Mouse (Mus musculus) gastrocnemius, postnatal 25 days (tissue): Measurements from ENCODE around the gene Wbp2nl. TPM values are rescaled to one million over a fixed set of nuclear protein-coding genes. Genes with fewer than 3 reads are reported as not detected.

ENCODE experiments used
- DNase-seq: peaks from one replicate; pipeline ENCODE4 v3.0.0; 2022
- long read RNA-seq, 2 experiments: library from polyadenylated mRNA; stranded (forward); transcript quantifications; one replicate each; pipeline ENCODE4 v2.0.0; 2021
- total RNA-seq, 2 experiments: library from RNA; stranded (reverse); gene quantifications; 1 replicate in 1 of 2; 2 replicates in 1 of 2; pipeline ENCODE4 v1.2.3; 2021

The Wbp2nl gene
- not detected for total RNA-seq
- long read RNA-seq, experiment 1, result 0 reads
- long read RNA-seq, experiment 2, result 0 reads

GRCm38 (mm10) chr15:82298764-82299561, at the start of gene Wbp2nl:
Gene Wbp2nl, plus strand, starts transcription at chr15:82298954.
- no peak for DNase-seq

GRCm38 (mm10) chr15:82251579-82251978, 47.2 kb upstream of the Wbp2nl start:
- no peak for DNase-seq

GRCm38 (mm10) chr15:82252097-82252496, 46.7 kb upstream of the Wbp2nl start, which contains the start of gene 1500009C09Rik:
Gene 1500009C09Rik, plus strand, starts transcription at chr15:82252397.
- DNase-seq, result no peak

GRCm38 (mm10) chr15:82255248-82255647, 43.5 kb upstream of the Wbp2nl start:
- DNase-seq, result no peak

GRCm38 (mm10) chr15:82255944-82256383, 42.8 kb upstream of the Wbp2nl start:
- DNase-seq, result no peak

- DNase-seq, result no peak
Measured at GRCm38 (mm10) chr15:82259510-82259909, 39.2 kb upstream of the Wbp2nl start.

GRCm38 (mm10) chr15:82266356-82266755, 32.4 kb upstream of the Wbp2nl start:
- DNase-seq, result no peak

GRCm38 (mm10) chr15:82268185-82268584, 30.6 kb upstream of the Wbp2nl start:
- DNase-seq, result no peak

- DNase-seq, result no peak
Measured at GRCm38 (mm10) chr15:82268783-82269182, 30.0 kb upstream of the Wbp2nl start.

GRCm38 (mm10) chr15:82271201-82271600, 27.6 kb upstream of the Wbp2nl start:
- DNase-seq, result no peak

GRCm38 (mm10) chr15:82272295-82272694, 26.5 kb upstream of the Wbp2nl start:
- no peak for DNase-seq

- no peak for DNase-seq
Measured at GRCm38 (mm10) chr15:82274593-82274926, 24.2 kb upstream of the Wbp2nl start, which contains the start of gene Sept3. Gene Sept3, plus strand, starts transcription at chr15:82274893.

- no peak for DNase-seq
Measured at GRCm38 (mm10) chr15:82274927-82275901, 23.5 kb upstream of the Wbp2nl start.

GRCm38 (mm10) chr15:82277591-82277990, 21.2 kb upstream of the Wbp2nl start:
- no peak for DNase-seq

GRCm38 (mm10) chr15:82280638-82281037, 18.1 kb upstream of the Wbp2nl start:
- no peak for DNase-seq

GRCm38 (mm10) chr15:82286157-82286556, 12.6 kb upstream of the Wbp2nl start:
- no peak for DNase-seq

- DNase-seq, result no peak
Measured at GRCm38 (mm10) chr15:82290252-82290651, 8.5 kb upstream of the Wbp2nl start.

GRCm38 (mm10) chr15:82292851-82293250, 5.9 kb upstream of the Wbp2nl start:
- DNase-seq, result no peak

- no peak for DNase-seq
Measured at GRCm38 (mm10) chr15:82293271-82293711, 5.5 kb upstream of the Wbp2nl start.

- no peak for DNase-seq
Measured at GRCm38 (mm10) chr15:82294059-82294458, 4.7 kb upstream of the Wbp2nl start.

- no peak for DNase-seq
Measured at GRCm38 (mm10) chr15:82307107-82307506, 8.4 kb downstream of the Wbp2nl start.

GRCm38 (mm10) chr15:82308416-82308815, 9.7 kb downstream of the Wbp2nl start:
- no peak for DNase-seq

GRCm38 (mm10) chr15:82317839-82318238, 19.1 kb downstream of the Wbp2nl start:
- DNase-seq, result no peak
